Mouse (Mus musculus): ENCODE measurements around the gene Aebp2. TPM values are rescaled to one million over a fixed set of nuclear protein-coding genes. Genes with fewer than 3 reads are reported as not detected.

Aebp2 gene
- polyA plus RNA-seq, 1 experiment from 2014 or later, result 2.7 TPM

DNA sequence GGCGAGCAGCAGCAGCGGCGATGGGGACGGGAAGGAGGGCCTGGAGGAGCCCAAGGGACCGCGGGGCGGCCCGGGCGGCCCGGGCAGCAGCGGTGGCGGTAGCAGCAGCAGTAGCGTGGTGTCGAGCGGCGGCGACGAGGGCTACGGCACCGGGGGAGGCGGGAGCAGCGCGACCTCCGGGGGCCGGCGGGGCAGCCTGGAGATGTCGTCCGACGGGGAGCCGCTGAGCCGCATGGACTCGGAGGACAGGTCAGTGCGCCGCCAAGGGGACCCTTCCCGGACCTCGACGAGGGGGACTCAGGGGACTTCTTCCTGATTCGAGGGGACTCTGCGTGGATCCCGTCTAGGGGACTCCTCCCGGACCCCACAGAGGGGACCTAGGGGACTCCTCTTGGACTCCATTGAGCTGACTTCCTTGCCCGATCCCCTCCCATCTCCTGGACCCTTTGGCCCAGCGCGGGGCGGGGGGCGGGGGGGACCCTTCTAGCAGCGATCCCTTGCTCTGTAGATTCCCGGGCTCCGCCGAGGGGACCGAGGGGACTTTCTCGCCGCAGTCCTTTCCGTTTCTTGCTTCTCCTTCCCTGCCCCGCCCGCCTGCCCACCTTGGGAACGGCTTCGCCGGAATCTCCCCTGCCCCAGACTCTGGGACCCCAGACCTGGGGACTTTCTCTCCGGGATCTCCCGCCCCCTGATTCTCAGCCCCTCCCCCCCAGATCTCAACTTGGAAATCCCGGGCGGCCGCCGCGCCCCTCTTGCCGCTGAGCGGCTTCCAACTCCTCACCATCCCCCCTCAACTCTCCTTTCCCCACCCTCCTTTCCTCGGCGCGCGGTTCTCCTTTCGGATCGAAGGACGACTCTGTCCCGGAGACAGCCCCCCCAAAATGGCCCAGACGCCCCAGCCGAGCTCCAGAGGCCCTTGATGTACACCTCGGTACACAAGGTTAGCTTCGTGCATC is 1.9 kb downstream of the Aebp2 start:
- peak overlapping the region; percentile 91 for H3K9ac ChIP-seq
- H3K4me1 ChIP-seq (replicated peaks), result peaks cover 32% of the 10 kb centered on the region
- H3K27me3 ChIP-seq, result no peaks in the 10 kb centered on the region
- no peaks in the 10 kb centered on the region for H3K36me3 ChIP-seq (replicated peaks)
- peak overlapping the region; percentile 79 for H3K27ac ChIP-seq (replicated peaks)
- H3K9me3 ChIP-seq (replicated peaks), result no peaks in the 10 kb centered on the region
- H3K4me3 ChIP-seq (replicated peaks), result peak overlapping the region; percentile 88
- peak; percentile 17; the same call in 1 of the 2 replicates for ATAC-seq (ENCODE audit: insufficient read depth)
- WGBS (ENCODE audit: insufficient replicate concordance), result 1% methylated on average over 80 of the region's 80 CpGs
- peak overlapping the region; percentile 96 for H3K4me2 ChIP-seq

DNA sequence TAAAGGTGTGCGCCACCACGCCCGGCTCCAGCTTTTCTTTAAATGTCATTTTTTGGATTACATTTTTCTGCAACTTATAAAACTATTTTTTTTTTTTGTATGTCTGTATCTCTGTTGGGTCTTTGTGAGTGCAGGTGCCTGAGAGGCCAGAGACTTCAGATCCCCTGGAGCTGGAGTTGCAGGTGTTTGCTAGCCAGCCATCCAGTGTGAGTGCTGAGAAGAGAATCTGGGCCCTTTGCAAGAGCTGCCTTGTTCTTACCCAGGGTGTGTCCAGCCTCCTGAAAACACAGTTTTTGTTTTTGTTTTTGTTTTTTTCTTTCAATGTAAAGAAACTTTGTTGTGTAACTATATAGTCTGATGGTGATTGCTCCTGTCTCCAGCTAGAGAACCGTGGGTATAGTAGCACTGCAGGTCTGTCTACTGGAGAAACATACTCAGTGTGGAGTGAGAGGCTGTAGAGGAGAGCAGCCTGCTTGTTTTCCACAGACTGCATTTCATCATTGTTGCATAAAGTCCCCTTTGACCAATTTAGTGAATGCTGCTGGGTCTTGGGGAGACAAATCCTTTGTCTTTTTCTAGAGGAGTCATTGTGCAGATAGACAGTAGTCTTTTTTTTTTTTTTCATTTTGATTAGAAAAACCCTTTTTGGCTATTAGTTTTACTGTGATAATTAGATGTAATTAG is 6.9 kb downstream of the Aebp2 start:
- ATAC-seq (ENCODE audit: insufficient read depth), result no peak
- Histone ChIP-seq H3K27ac (replicated peaks) (no peak overlapping the region), H3K9me3 (replicated peaks) (no peaks in the 10 kb centered on the region), H3K4me1 (replicated peaks) (peaks cover 26% of the 10 kb centered on the region), H3K4me2 (no peak overlapping the region), H3K4me3 (replicated peaks) (no peak overlapping the region), H3K27me3 (no peaks in the 10 kb centered on the region), H3K36me3 (replicated peaks) (peaks cover 4% of the 10 kb centered on the region; the same call in 1 of the 2 replicates), H3K9ac (no peak overlapping the region)
- 84% methylated on average over 4 of the region's 4 CpGs for WGBS (ENCODE audit: insufficient replicate concordance)

DNA sequence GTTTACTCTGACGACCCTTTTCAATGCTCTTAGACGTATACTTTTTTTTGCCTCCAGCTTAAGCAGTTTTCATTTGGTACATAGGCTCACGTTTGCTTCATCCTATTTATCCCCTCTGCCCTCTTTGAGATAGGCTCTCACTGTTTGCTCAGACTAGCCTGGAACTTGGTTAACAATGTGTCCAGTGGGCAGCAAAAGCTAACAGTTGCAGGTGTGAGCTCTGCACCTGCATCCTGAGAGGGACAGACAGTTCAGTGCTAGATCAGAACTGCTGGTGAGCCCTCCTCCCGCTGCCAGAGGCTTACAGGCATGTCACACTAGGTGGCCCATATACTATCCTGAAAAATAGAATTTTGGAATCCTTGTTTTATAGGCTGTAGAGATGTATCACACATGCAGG is 7.8 kb downstream of the Aebp2 start:
- H3K9me3 ChIP-seq (replicated peaks), result no peaks in the 10 kb centered on the region
- no peak overlapping the region for H3K9ac ChIP-seq
- no peak for ATAC-seq (ENCODE audit: insufficient read depth)

DNA sequence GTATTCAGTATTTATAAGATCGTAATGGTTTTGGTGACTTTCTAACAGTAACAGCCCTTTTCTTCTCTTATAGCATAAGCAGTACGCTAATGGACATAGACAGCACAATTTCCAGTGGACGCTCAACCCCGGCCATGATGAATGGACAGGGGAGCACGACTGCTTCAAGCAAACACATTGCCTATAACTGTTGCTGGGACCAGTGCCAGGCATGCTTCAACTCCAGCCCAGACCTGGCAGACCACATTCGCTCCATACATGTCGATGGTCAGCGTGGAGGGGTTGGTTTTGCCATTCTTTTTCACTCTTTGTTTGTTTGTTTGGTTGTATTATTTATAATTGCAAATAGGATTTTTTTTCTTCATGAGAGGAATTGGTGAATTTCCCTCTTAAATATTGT is 11.2 kb downstream of the Aebp2 start:
- no peak overlapping the region for H3K4me3 ChIP-seq (replicated peaks)
- H3K9me3 ChIP-seq (replicated peaks), result no peaks in the 10 kb centered on the region
- WGBS (ENCODE audit: insufficient replicate concordance), result 88% methylated on average over 8 of the region's 8 CpGs
- no peaks in the 10 kb centered on the region for H3K27me3 ChIP-seq
- no peak for ATAC-seq (ENCODE audit: insufficient read depth)
- peaks cover 35% of the 10 kb centered on the region for H3K36me3 ChIP-seq (replicated peaks)
- H3K27ac ChIP-seq (replicated peaks), result no peak overlapping the region
- no peak overlapping the region for H3K4me2 ChIP-seq
- H3K9ac ChIP-seq, result no peak overlapping the region
- H3K4me1 ChIP-seq (replicated peaks), result peaks cover 3% of the 10 kb centered on the region; the same call in 1 of the 2 replicates

More for the DNA sequence above, 7.8 kb downstream of the Aebp2 start:
- Histone ChIP-seq H3K4me2 (no peak overlapping the region), H3K4me3 (replicated peaks) (no peak overlapping the region), H3K4me1 (replicated peaks) (peaks cover 17% of the 10 kb centered on the region), H3K27me3 (no peaks in the 10 kb centered on the region), H3K36me3 (replicated peaks) (peaks cover 13% of the 10 kb centered on the region), H3K27ac (replicated peaks) (no peak overlapping the region)
- WGBS (ENCODE audit: insufficient replicate concordance), result 61% methylated on average over 4 of the region's 4 CpGs

DNA sequence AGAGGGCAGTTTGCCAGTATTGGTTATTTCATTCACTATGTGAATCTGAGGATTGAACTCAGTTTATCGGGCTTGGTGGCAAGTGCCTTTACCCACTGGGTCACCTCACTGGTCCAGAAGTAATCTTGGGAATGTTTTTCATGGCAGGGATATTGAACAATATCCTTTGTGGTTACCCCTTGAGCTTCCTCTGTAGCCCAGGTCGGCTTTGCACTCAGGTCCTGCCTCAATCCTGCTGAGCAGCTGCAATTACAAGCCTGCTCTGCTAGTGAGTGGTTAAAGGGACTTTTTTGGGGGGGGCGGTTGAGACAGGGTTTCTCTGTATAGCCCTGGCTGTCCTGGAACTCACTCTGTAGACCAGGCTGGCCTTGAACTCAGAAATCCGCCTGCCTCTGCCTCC is 13.8 kb downstream of the Aebp2 start:
- no peak overlapping the region for H3K4me3 ChIP-seq (replicated peaks)
- H3K4me2 ChIP-seq, result no peak overlapping the region
- no peaks in the 10 kb centered on the region; the same call in 1 of the 2 replicates for H3K4me1 ChIP-seq (replicated peaks)
- H3K27ac ChIP-seq (replicated peaks), result no peak overlapping the region
- ATAC-seq (ENCODE audit: insufficient read depth), result no peak
- peaks cover 57% of the 10 kb centered on the region for H3K36me3 ChIP-seq (replicated peaks)
- WGBS (ENCODE audit: insufficient replicate concordance), result 69% methylated on average over 4 of the region's 4 CpGs
- no peaks in the 10 kb centered on the region for H3K27me3 ChIP-seq
- H3K9ac ChIP-seq, result no peak overlapping the region
- no peaks in the 10 kb centered on the region for H3K9me3 ChIP-seq (replicated peaks)

GRCm38 (mm10) chr6:140642010-140642409 is 19.5 kb downstream of the Aebp2 start:
- no peaks in the 10 kb centered on the region for H3K4me1 ChIP-seq (replicated peaks)
- H3K9ac ChIP-seq, result no peak overlapping the region
- no peak overlapping the region for H3K4me3 ChIP-seq (replicated peaks)
- no peaks in the 10 kb centered on the region for H3K27me3 ChIP-seq
- H3K4me2 ChIP-seq, result no peak overlapping the region
- ATAC-seq (ENCODE audit: insufficient read depth), result no peak
- no peaks in the 10 kb centered on the region for H3K9me3 ChIP-seq (replicated peaks)
- 82% methylated on average over 7 of the region's 7 CpGs for WGBS (ENCODE audit: insufficient replicate concordance)
- H3K27ac ChIP-seq (replicated peaks), result no peak overlapping the region
- H3K36me3 ChIP-seq (replicated peaks), result peaks cover 71% of the 10 kb centered on the region

DNA sequence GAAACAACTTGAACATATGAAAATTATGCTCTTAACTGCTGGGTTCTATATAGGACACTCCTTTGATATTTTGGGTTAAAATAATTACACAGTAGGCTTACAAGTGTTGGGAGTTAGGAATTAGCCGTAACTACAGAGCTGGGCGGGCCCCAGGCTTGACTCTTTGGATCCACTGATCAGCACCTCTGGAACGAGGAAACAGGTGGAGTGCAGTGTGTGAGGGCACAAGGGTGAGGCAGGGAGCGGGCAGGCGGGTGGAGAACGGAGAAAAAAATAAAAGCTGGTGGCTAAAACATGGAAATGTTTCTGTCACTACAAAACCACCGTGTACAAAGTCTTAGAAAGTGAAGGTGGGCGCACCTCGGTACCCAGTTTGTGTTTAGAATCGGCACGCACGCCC is 20.2 kb downstream of the Aebp2 start:
- no peak overlapping the region for H3K4me2 ChIP-seq
- WGBS (ENCODE audit: insufficient replicate concordance), result 85% methylated on average over 12 of the region's 12 CpGs
- no peak for ATAC-seq (ENCODE audit: insufficient read depth)
- peaks cover 71% of the 10 kb centered on the region for H3K36me3 ChIP-seq (replicated peaks)
- no peaks in the 10 kb centered on the region for H3K9me3 ChIP-seq (replicated peaks)
- H3K4me3 ChIP-seq (replicated peaks), result no peak overlapping the region
- no peak overlapping the region for H3K27ac ChIP-seq (replicated peaks)
- H3K9ac ChIP-seq, result no peak overlapping the region
- no peaks in the 10 kb centered on the region for H3K27me3 ChIP-seq
- no peaks in the 10 kb centered on the region for H3K4me1 ChIP-seq (replicated peaks)

DNA sequence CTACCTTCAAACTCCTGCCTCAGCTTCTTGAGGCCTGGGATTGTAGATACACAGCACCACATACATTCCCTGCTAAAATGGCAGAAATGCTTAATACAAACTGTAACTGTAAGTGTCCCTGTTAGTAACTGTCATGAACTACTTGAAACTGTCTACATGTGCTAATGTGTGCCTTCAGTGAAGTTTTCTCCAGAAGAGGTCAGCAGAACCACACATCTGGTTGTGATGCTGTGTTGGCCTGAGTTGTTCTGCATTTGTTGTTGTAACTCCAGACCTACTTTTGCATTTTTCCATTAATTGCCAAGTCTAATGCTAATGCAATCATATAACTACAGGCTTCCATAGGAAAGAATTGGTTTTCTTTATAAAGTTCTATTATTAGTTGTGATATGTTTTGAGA is 23.5 kb downstream of the Aebp2 start:
- no peak for ATAC-seq (ENCODE audit: insufficient read depth)
- Histone ChIP-seq H3K4me2 (no peak overlapping the region), H3K27me3 (no peaks in the 10 kb centered on the region), H3K9me3 (replicated peaks) (no peaks in the 10 kb centered on the region), H3K9ac (no peak overlapping the region), H3K4me1 (replicated peaks) (no peaks in the 10 kb centered on the region), H3K4me3 (replicated peaks) (no peak overlapping the region), H3K27ac (replicated peaks) (no peak overlapping the region), H3K36me3 (replicated peaks) (peaks cover 73% of the 10 kb centered on the region)

DNA sequence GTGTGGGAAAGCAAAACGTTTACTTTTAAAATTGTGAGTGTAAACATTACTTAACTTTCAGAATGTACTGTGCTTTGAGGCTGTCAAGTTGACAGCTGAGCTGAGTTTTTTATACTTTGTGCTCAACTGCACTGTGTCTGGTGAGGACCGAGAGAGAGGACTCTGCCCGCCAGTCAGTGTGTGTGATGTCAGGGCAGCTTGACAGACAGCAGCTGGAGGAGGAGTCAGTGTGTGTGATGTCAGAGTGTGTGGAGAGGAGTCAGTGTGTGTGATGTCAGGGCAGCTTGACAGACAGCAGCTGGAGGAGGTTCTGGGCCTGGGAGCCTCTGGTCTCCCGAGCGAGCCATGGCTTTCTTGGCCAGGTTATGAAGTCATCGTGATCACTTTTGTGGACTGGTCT is 24.4 kb downstream of the Aebp2 start:
- no peak overlapping the region for H3K4me3 ChIP-seq (replicated peaks)
- WGBS (ENCODE audit: insufficient replicate concordance), result 68% methylated on average over 6 of the region's 6 CpGs
- H3K36me3 ChIP-seq (replicated peaks), result peaks cover 67% of the 10 kb centered on the region
- H3K9me3 ChIP-seq (replicated peaks), result no peaks in the 10 kb centered on the region
- H3K9ac ChIP-seq, result no peak overlapping the region
- H3K27ac ChIP-seq (replicated peaks), result no peak overlapping the region
- peak; percentile 71 for ATAC-seq (ENCODE audit: insufficient read depth)
- H3K4me1 ChIP-seq (replicated peaks), result no peaks in the 10 kb centered on the region
- H3K4me2 ChIP-seq, result no peak overlapping the region
- H3K27me3 ChIP-seq, result no peaks in the 10 kb centered on the region

DNA sequence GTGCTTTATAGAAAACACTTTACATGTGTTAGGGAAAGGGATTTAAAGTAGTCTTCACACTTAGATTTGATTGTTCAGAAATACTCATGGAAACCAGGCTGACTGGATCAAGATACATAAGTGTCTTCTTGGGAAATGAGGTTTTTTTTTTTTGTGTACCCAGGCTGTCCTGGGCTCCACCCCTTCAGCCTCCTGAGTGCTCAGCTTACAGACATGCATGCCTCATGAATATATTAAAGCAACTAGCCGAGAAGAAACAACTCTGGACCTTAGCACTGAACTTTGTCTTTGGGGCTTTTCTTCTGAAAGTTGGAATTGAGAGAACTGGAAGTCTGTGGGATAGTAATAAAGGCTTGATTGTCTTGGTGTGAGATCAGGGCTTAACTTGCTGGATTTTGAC is 27.3 kb downstream of the Aebp2 start:
- Histone ChIP-seq H3K9ac (no peak overlapping the region), H3K36me3 (replicated peaks) (peaks cover 62% of the 10 kb centered on the region), H3K4me2 (no peak overlapping the region), H3K9me3 (replicated peaks) (no peaks in the 10 kb centered on the region), H3K27ac (replicated peaks) (no peak overlapping the region), H3K4me3 (replicated peaks) (no peak overlapping the region), H3K27me3 (no peaks in the 10 kb centered on the region), H3K4me1 (replicated peaks) (no peaks in the 10 kb centered on the region)
- ATAC-seq (ENCODE audit: insufficient read depth), result no peak
- WGBS (ENCODE audit: insufficient replicate concordance), result 44% methylated on average over 1 of the region's 1 CpGs

DNA sequence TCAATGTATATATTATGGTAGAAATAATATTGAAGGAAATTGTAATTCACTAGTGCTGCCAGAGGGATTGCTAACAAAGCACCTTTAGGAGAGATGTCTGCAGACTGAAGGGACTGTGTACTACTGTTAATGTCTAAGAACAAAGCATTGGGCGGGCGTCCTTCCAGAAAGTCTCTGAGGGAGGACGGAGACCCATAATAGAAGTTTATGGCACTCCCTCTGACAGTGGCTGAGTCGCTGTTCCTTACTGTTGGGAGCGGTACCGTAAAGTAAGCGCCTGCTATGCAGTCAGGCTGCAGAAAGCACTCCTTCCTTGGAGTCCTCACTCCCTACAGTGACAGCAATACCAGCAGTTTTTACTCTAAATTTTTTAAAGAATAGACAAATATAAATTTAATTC is 29.5 kb downstream of the Aebp2 start:
- H3K27ac ChIP-seq (replicated peaks), result no peak overlapping the region
- H3K36me3 ChIP-seq (replicated peaks), result peaks cover 51% of the 10 kb centered on the region
- no peaks in the 10 kb centered on the region for H3K9me3 ChIP-seq (replicated peaks)
- no peak overlapping the region for H3K4me3 ChIP-seq (replicated peaks)
- no peak overlapping the region for H3K4me2 ChIP-seq
- WGBS (ENCODE audit: insufficient replicate concordance), result 91% methylated on average over 7 of the region's 7 CpGs
- no peaks in the 10 kb centered on the region for H3K4me1 ChIP-seq (replicated peaks)
- no peaks in the 10 kb centered on the region for H3K27me3 ChIP-seq
- ATAC-seq (ENCODE audit: insufficient read depth), result no peak
- no peak overlapping the region for H3K9ac ChIP-seq

All from liver, embryonic 15.5 days (tissue).